Mouse (Mus musculus): ENCODE measurements around the gene Clk2. TPM values are rescaled to one million over a fixed set of nuclear protein-coding genes. Genes with fewer than 3 reads are reported as not detected.

Clk2 gene
- polyA plus RNA-seq, 1 experiment, result 57.5 TPM

DNA sequence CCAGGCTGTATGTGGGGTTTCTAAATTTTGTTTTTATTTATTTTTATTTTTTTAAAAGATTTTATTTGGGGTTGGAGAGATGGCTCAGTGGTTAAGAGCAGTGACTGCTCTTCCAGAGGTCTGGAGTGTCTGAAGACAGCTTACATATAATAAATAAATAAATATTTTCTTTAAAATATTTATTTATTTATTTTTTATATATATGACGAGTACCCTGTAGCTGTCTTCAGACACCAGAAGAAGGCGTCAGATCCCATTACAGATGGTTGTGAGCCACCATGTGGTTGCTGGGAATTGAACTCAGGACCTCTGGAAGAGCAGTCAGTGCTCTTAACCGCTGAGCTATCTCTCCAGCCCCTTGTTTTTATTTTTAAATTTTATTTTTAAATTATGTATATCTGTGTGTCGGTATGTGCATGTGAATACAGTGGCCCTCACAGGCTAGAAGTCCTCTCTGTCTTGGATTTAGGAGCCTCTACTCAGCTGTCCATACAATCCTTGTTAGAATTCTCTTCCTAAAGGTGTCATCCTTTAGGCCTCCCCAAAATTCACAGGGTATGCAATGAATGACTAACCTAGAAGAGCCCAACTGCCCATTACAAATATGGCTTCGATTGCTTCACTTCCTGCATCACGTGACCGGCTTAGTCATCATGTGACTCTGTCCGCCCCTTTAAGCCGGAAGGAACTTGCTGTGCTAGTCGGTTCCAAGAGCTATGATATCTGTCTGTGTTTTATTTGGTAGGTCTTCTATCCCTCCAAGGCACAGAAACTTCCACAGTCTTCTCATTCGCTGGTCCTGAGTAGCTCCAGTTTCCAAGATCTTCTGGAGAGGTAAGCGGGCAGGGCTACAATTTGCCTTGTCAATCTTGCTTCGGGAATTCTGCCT lies 37.9 kb downstream of the Clk2 start, which contains the start of gene Gba:
Gba (plus strand) TSS at position 676 of the 889 bp plus-strand sequence.
- TF ChIP-seq POLR2A (IDR thresholded peaks at IDR 0.05; ENCODE audit: low read depth, low read length), result peak; percentile 70
- no peak for TF ChIP-seq CTCF (IDR thresholded peaks at IDR 0.05; ENCODE audit: borderline replicate concordance, insufficient read depth, low read length)
- no peaks in the 10 kb centered on the region for H3K4me1 ChIP-seq (ENCODE audit: control insufficient read depth, insufficient read depth, low read length)
- H3K27ac ChIP-seq (ENCODE audit: insufficient read depth, low read length), result no peak within 1 kb of the TSS
- H3K4me3 ChIP-seq (ENCODE audit: insufficient read depth, low read length), result peak within 1 kb of the TSS; percentile 88

GRCm38 (mm10) chr3:89203142-89203514 lies 38.5 kb downstream of the Clk2 start:
- TF ChIP-seq CTCF (IDR thresholded peaks at IDR 0.05; ENCODE audit: borderline replicate concordance, insufficient read depth, low read length) (no peak), POLR2A (IDR thresholded peaks at IDR 0.05; ENCODE audit: low read depth, low read length) (no peak)
- Histone ChIP-seq H3K4me3 (ENCODE audit: insufficient read depth, low read length) (peak overlapping the region; percentile 88), H3K27ac (ENCODE audit: insufficient read depth, low read length) (no peak overlapping the region), H3K4me1 (ENCODE audit: control insufficient read depth, insufficient read depth, low read length) (no peaks in the 10 kb centered on the region)

- no peak overlapping the region for H3K4me3 ChIP-seq (ENCODE audit: insufficient read depth, low read length)
- H3K27ac ChIP-seq (ENCODE audit: insufficient read depth, low read length), result no peak overlapping the region
- TF ChIP-seq POLR2A (IDR thresholded peaks at IDR 0.05; ENCODE audit: low read depth, low read length) (no peak), CTCF (IDR thresholded peaks at IDR 0.05; ENCODE audit: borderline replicate concordance, insufficient read depth, low read length) (no peak)
- no peaks in the 10 kb centered on the region for H3K4me1 ChIP-seq (ENCODE audit: control insufficient read depth, insufficient read depth, low read length)
These were observed 41.5 kb downstream of the Clk2 start for GRCm38 (mm10) chr3:89206079-89206478.

DNA sequence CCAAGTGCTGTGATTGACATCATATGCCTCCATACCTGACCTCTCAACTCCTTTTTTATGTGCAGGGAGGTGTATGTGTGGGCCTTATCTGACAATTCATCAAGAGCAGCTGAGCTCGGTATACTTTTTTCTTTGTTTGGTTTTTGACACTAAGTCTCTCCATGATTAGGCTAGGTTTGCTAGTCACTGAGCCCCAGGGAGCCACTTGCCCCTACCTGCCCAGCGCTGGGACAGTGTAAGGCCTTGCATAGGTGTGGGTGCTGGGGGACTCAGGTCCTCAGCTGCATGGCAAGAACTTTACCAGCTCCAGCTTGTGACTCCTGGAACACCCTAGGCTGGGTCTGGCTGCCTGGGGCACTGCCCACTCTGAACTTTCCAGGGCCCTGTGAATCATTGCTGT lies 42.1 kb downstream of the Clk2 start:
- TF ChIP-seq POLR2A (IDR thresholded peaks at IDR 0.05; ENCODE audit: low read depth, low read length) (no peak), CTCF (IDR thresholded peaks at IDR 0.05; ENCODE audit: borderline replicate concordance, insufficient read depth, low read length) (no peak)
- no peak overlapping the region for H3K4me3 ChIP-seq (ENCODE audit: insufficient read depth, low read length)
- H3K27ac ChIP-seq (ENCODE audit: insufficient read depth, low read length), result no peak overlapping the region
- H3K4me1 ChIP-seq (ENCODE audit: control insufficient read depth, insufficient read depth, low read length), result no peaks in the 10 kb centered on the region

GRCm38 (mm10) chr3:89208075-89208657 lies 43.6 kb downstream of the Clk2 start:
- TF ChIP-seq POLR2A (IDR thresholded peaks at IDR 0.05; ENCODE audit: low read depth, low read length) (no peak), CTCF (IDR thresholded peaks at IDR 0.05; ENCODE audit: borderline replicate concordance, insufficient read depth, low read length) (no peak)
- Histone ChIP-seq H3K4me1 (ENCODE audit: control insufficient read depth, insufficient read depth, low read length) (peaks cover 5% of the 10 kb centered on the region; the same call in 1 of the 2 replicates), H3K4me3 (ENCODE audit: insufficient read depth, low read length) (no peak overlapping the region), H3K27ac (ENCODE audit: insufficient read depth, low read length) (no peak overlapping the region)

- Histone ChIP-seq H3K4me1 (ENCODE audit: control insufficient read depth, insufficient read depth, low read length) (peaks cover 5% of the 10 kb centered on the region; the same call in 1 of the 2 replicates), H3K4me3 (ENCODE audit: insufficient read depth, low read length) (no peak overlapping the region), H3K27ac (ENCODE audit: insufficient read depth, low read length) (no peak overlapping the region)
- TF ChIP-seq CTCF (IDR thresholded peaks at IDR 0.05; ENCODE audit: borderline replicate concordance, insufficient read depth, low read length) (no peak), POLR2A (IDR thresholded peaks at IDR 0.05; ENCODE audit: low read depth, low read length) (no peak)
These were observed 44.1 kb downstream of the Clk2 start for GRCm38 (mm10) chr3:89208736-89209135.

GRCm38 (mm10) chr3:89209731-89210130 lies 45.1 kb downstream of the Clk2 start:
- Histone ChIP-seq H3K4me3 (ENCODE audit: insufficient read depth, low read length) (no peak overlapping the region), H3K4me1 (ENCODE audit: control insufficient read depth, insufficient read depth, low read length) (peaks cover 5% of the 10 kb centered on the region; the same call in 1 of the 2 replicates), H3K27ac (ENCODE audit: insufficient read depth, low read length) (no peak overlapping the region)
- TF ChIP-seq POLR2A (IDR thresholded peaks at IDR 0.05; ENCODE audit: low read depth, low read length) (no peak), CTCF (IDR thresholded peaks at IDR 0.05; ENCODE audit: borderline replicate concordance, insufficient read depth, low read length) (no peak)

DNA sequence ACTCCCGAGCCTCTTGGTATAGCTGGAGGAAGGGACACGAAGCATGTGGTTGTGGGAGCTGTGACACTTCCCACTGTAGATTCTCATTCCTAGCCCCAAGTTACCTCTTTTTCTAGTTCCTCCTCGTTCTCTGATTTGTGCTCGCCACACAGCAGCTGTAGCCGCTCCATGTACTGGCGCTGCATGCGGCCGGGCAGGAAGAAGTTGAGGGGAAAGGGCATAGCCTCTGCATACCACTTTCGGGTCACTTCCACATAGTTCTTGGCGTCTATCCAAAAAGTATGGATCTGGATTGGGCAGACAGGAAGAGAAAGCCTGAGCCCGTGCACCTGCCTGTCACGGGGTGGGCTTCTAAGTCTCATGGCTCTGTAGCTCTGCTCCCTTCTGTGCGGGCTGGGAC lies 45.6 kb downstream of the Clk2 start:
- no peak for TF ChIP-seq CTCF (IDR thresholded peaks at IDR 0.05; ENCODE audit: borderline replicate concordance, insufficient read depth, low read length)
- no peak for TF ChIP-seq POLR2A (IDR thresholded peaks at IDR 0.05; ENCODE audit: low read depth, low read length)
- Histone ChIP-seq H3K4me3 (ENCODE audit: insufficient read depth, low read length) (no peak overlapping the region), H3K4me1 (ENCODE audit: control insufficient read depth, insufficient read depth, low read length) (peaks cover 5% of the 10 kb centered on the region; the same call in 1 of the 2 replicates), H3K27ac (ENCODE audit: insufficient read depth, low read length) (no peak overlapping the region)

DNA sequence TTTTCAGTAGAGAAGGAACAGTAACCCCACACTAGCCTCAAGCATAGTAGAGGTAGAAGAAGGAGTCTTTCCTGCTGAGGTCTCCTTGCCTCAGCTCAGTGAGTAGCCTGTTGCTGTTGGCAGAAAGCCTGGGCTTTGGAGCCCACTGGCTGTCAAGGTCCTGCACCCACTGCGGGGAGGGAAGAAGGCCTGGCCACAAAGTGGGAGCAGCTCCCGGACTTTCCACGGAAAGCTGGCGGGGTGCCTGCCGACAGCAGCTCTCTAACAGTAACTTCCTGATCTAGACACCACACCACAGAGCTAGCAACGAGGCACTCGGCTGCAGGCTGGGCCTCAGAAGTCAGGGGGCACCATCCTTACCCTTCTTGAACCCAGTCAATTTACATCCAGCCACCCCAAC lies 46.1 kb downstream of the Clk2 start:
- TF ChIP-seq CTCF (IDR thresholded peaks at IDR 0.05; ENCODE audit: borderline replicate concordance, insufficient read depth, low read length) (no peak), POLR2A (IDR thresholded peaks at IDR 0.05; ENCODE audit: low read depth, low read length) (0 out of 2 replicates have a peak, but pooled peaks have one; percentile 4)
- Histone ChIP-seq H3K4me1 (ENCODE audit: control insufficient read depth, insufficient read depth, low read length) (peaks cover 5% of the 10 kb centered on the region; the same call in 1 of the 2 replicates), H3K27ac (ENCODE audit: insufficient read depth, low read length) (no peak overlapping the region), H3K4me3 (ENCODE audit: insufficient read depth, low read length) (no peak overlapping the region)
